Mouse (Mus musculus) liver, embryonic 14.5 days (tissue): ENCODE measurements around the gene 2310057J18Rik.

Experiments
- CTCF ChIP-seq: IDR thresholded peaks from 2 replicates; pipeline ENCODE4 v1.5.1; 2016; ENCODE audit warnings: antibody characterized with exemption, low read depth, control low read depth
- EP300 ChIP-seq: IDR thresholded peaks from 2 replicates; pipeline ENCODE4 v1.6.1; 2016; ENCODE audit warnings: antibody characterized with exemption, low read depth

- TF ChIP-seq CTCF (no peak), EP300 (no peak)
Observed at GRCm38 (mm10) chr10:28986203-28986602, at the start of gene 2310057J18Rik.
